Mouse (Mus musculus): ENCODE results near the gene Zfp2. TPM values are rescaled to one million over a fixed set of nuclear protein-coding genes. Genes with fewer than 3 reads are reported as not detected.

The Zfp2 gene
- polyA plus RNA-seq, 1 experiment from 2014 or later, result 33.6 TPM

Other genes with a start within 250 kb of the Zfp2 start
- 37.7 and 41.7 TPM in 2 replicates for gene Zfp354c, start 88.4 kb downstream of the Zfp2 start, polyA plus RNA-seq (2014; fragmentation: Nextera tagmentation; extraction: Ambion mirVana)
- gene Zfp879, start 74.6 kb downstream of the Zfp2 start, polyA plus RNA-seq (2014; fragmentation: Nextera tagmentation; extraction: Ambion mirVana), result 0.79 and 1.3 TPM in 2 replicates
- gene Grm6, start 65.5 kb downstream of the Zfp2 start, polyA plus RNA-seq (2014; fragmentation: Nextera tagmentation; extraction: Ambion mirVana), result not detected in 2 replicates
- 15.5 and 17.1 TPM in 2 replicates for gene Zfp454, start 28.5 kb downstream of the Zfp2 start, polyA plus RNA-seq (2014; fragmentation: Nextera tagmentation; extraction: Ambion mirVana)
- gene Zfp354b, start 15.5 kb upstream of the Zfp2 start, polyA plus RNA-seq (2014; fragmentation: Nextera tagmentation; extraction: Ambion mirVana), result 1.0 and 1.9 TPM in 2 replicates
- not detected in 2 replicates for gene 4933414I15Rik, start 27.6 kb upstream of the Zfp2 start, polyA plus RNA-seq (2014; fragmentation: Nextera tagmentation; extraction: Ambion mirVana)
- gene Prop1, start 37.6 kb upstream of the Zfp2 start, polyA plus RNA-seq (2014; fragmentation: Nextera tagmentation; extraction: Ambion mirVana), result not detected in 2 replicates
- not detected in 2 replicates for gene Olfr1378, start 50.4 kb upstream of the Zfp2 start, polyA plus RNA-seq (2014; fragmentation: Nextera tagmentation; extraction: Ambion mirVana)
- not detected in 2 replicates for gene Olfr1377, start 65.8 kb upstream of the Zfp2 start, polyA plus RNA-seq (2014; fragmentation: Nextera tagmentation; extraction: Ambion mirVana)
- gene Olfr51, start 87.4 kb upstream of the Zfp2 start, polyA plus RNA-seq (2014; fragmentation: Nextera tagmentation; extraction: Ambion mirVana), result not detected in 2 replicates
- not detected in 2 replicates for gene Olfr54, start 98.1 kb upstream of the Zfp2 start, polyA plus RNA-seq (2014; fragmentation: Nextera tagmentation; extraction: Ambion mirVana)
- gene Olfr1375, start 131.9 kb upstream of the Zfp2 start, polyA plus RNA-seq (2014; fragmentation: Nextera tagmentation; extraction: Ambion mirVana), result not detected in 2 replicates
- gene Zfp354a, start 143.1 kb upstream of the Zfp2 start, polyA plus RNA-seq (2014; fragmentation: Nextera tagmentation; extraction: Ambion mirVana), result 9.7 and 11.6 TPM in 2 replicates